Mouse (Mus musculus) right cerebral cortex, postnatal 14 days (tissue): ENCODE measurements at regions not wholly inside any gene's neighbourhood (a gene's known extent, or its start where the extent isn't known, plus 50 kb on each side); places are given as distances from the start of the nearest gene placed in this dataset.
"Not testable (repeated sequence)": the region's sequence is repeated elsewhere in the genome, so short reads cannot be mapped to it uniquely, and the experiment has no call there.

Experiments used
- DNase-seq: peaks from one replicate; pipeline ENCODE4 v3.0.0; 2022

GRCm38 (mm10) chr6:60657117-60657911, 172.3 kb downstream of the Snca start:
- DNase-seq, result no peak

DNA sequence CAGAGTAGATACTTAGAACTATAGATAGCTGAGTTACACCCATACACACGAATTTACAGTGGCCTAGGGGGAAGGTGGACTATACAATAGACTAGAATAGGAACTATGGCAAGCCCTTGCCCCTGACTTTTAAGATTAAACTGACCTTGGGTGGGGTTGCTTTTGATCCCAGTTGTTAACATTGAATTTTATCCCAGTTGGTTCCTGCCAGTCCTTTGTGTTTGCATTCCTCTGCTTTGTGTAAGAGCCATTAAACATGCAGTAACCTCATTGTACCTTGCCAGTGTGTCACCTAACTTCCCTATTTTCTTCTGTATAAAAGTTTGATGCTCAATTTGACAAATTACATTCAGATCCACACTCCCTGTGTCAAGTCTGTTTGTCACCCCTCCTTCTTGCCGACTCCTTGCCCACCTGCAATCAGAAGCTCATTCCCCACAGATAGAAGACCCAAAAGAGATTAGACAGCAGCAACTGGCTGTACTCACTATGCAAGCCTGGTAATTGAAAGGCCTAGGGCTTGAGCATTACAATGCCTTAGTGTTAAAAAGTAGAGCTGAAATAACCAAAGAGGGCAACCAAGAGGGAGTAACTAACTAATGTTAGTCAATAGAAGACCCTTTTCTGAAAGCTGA, 182.6 kb downstream of the Snca start:
- not testable (repeated sequence) for DNase-seq

DNA sequence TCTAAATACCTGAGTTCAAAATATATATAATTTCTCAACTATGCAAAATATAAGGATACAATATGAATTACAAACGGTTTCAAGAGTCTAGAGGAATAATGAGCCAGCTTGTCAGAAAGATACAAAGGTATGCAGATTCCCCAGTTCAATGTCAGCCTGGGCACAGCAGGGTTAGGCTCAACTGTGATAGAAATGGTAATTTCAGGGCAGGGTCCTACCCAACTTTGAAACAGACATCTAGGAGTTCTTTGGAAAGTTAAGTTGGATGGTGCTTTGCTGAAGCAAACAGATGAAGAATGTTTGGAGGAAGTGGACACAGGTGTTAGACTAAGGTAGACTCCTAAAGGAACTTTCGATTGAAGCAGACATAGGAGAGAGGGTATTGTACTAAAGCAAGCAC, 187.4 kb downstream of the Snca start:
- no peak for DNase-seq

DNA sequence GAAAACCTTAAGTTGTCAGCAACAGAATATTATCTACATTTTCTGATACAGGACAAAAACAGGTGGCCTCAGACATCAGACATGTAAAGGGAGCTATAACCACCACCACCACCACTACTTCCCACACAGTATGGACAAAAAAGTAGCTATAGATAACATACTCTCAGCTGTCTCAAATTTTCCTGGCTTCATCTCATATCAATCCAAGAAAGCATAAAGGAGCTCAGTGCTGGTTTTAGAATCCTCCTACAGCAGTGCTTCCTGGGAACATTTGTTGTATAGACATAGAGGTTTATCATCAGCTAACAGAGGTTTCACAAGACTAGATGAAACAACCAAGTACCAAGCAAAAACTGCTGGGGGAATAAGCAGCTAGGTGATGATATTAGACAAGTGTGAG, 213.3 kb downstream of the Snca start:
- no peak for DNase-seq

GRCm38 (mm10) chr6:60600201-60600600, 229.5 kb downstream of the Snca start:
- DNase-seq, result no peak

DNA sequence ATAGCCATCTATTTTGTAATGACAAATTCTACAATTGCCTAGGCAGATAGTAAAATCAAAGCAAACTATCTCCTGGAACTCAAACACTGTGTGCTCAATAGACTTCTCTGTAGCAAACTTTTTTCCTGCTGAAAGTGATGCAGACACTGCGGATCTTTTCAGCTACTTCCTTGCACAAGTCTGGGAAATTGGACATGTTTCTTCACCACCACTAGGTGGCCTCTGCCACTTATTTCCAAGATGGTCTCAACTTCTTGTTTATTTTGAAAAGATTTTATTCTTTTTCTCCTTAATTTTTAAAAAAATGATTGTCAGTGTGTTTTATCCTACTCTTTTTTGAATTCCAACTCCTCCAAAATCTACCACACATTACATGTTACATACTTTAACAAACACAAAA, 265.4 kb downstream of the Snca start:
- no peak for DNase-seq

- DNase-seq, result peak; percentile 6
These were observed 273.9 kb downstream of the Snca start for GRCm38 (mm10) chr6:60555590-60556235.
